9 mouse cellular contexts compared by ENCODE assay signal in genomic region chr7:30232631-30233148, GRCm38 (mm10). TPM values are rescaled to one million over a fixed set of nuclear protein-coding genes. Genes with fewer than 3 reads are reported as not detected.
DNase-seq lines count a peak whose midpoint lies in the region; ATAC-seq and TF ChIP-seq lines count a peak whose summit lies in the region.
"Had no signal": no experiment of that assay in that cellular context is flagged by ENCODE, and none has a peak within 500 bp of the region (broad histone marks: within the 10 kb centered on the region; RNA-seq: fewer than 3 reads in every experiment).

No protein-coding gene starts in this region.

- TF ChIP-seq POLR2A in kidney, adult 2 months (IDR thresholded peaks at IDR 0.05; ENCODE audit: low read depth, low read length) = no peak

- no peaks in the 10 kb centered on the region for H3K36me3 ChIP-seq in kidney, adult 2 months (ENCODE audit: control insufficient read depth, insufficient read depth, low read length)
- H3K36me3 ChIP-seq in liver, embryonic 14.5 days (replicated peaks; ENCODE audit: control insufficient read depth, insufficient read depth, low read depth) = no peaks in the 10 kb centered on the region

- H3K27me3 ChIP-seq in kidney, adult 2 months (replicated peaks; ENCODE audit: control insufficient read depth, insufficient read depth, low read length) = no peaks in the 10 kb centered on the region
- no peaks in the 10 kb centered on the region for H3K27me3 ChIP-seq in liver, embryonic 14.5 days (ENCODE audit: control insufficient read depth, insufficient read depth, low read length)

- ATAC-seq in common myeloid progenitor, adult 5-6 weeks (replicated peaks; ENCODE audit: low read depth, poor library complexity, severe bottlenecking) = peak; percentile 34
- peak; percentile 41 for ATAC-seq in granulocyte monocyte progenitor cell, adult 5-6 weeks (replicated peaks; ENCODE audit: poor library complexity, severe bottlenecking)
- ATAC-seq in liver, embryonic 14.5 days (ENCODE audit: insufficient read depth) = peak; percentile 15

- DNase-seq in urinary bladder, postnatal 25 days (ENCODE audit: low spot score) = peak; percentile 51
- DNase-seq in urinary bladder, adult 2 months (ENCODE audit: low spot score) = no peak
- DNase-seq in kidney, adult 2 months = peak; percentile 74
- DNase-seq in liver, embryonic 14.5 days (ENCODE audit: low read depth in 3 of 3, low spot score in 3 of 3) = peak; percentile 52 to 60 (median 56)
- DNase-seq in naive thymus-derived CD4-positive, alpha-beta T cell, adult 2 months (ENCODE audit: low read depth) = peak; percentile 72
- peak; percentile 88 for DNase-seq in testis, postnatal 10 days (ENCODE audit: low spot score)

- peak overlapping the region; percentile 62 for H3K27ac ChIP-seq in kidney, adult 2 months (ENCODE audit: insufficient read depth, low read depth, low read length)
- peak overlapping the region; percentile 76 for H3K27ac ChIP-seq in liver, embryonic 14.5 days

- 2% methylated on average over 24 of the region's 24 CpGs for WGBS in kidney, adult 2 months
- 7% methylated on average over 24 of the region's 24 CpGs for WGBS in liver, embryonic 14.5 days (ENCODE audit: insufficient replicate concordance)

- H3K9me3 ChIP-seq in liver, embryonic 14.5 days (ENCODE audit: control insufficient read depth, low read length) = no peaks in the 10 kb centered on the region

- TF ChIP-seq CTCF in kidney, adult 2 months (conservative IDR thresholded peaks at IDR 0.05; ENCODE audit: insufficient read depth, insufficient read length, low read depth, low read length) = peak; percentile 63
- peak; percentile 84 for TF ChIP-seq CTCF in liver, embryonic 14.5 days (IDR thresholded peaks at IDR 0.05; ENCODE audit: low read depth)

- peak overlapping the region; percentile 94 for H3K4me2 ChIP-seq in liver, embryonic 14.5 days (ENCODE audit: low read depth)

- no peak for TF ChIP-seq EP300 in liver, embryonic 14.5 days (IDR thresholded peaks at IDR 0.05; ENCODE audit: low read depth)

- peak overlapping the region; percentile 89 for H3K9ac ChIP-seq in liver, embryonic 14.5 days (replicated peaks)

- H3K4me3 ChIP-seq in kidney, adult 2 months (ENCODE audit: insufficient read depth, low read depth, low read length) = peak overlapping the region; percentile 82
- peak overlapping the region; percentile 87 to 95 for H3K4me3 ChIP-seq in liver, embryonic 14.5 days (ENCODE audit: insufficient read depth in 1 of 2, low read depth in 2 of 2, low read length in 2 of 2)

- H3K4me1 ChIP-seq in kidney, adult 2 months (ENCODE audit: control insufficient read depth, insufficient read depth, low read length) = peaks cover 11% of the 10 kb centered on the region; the same call in 1 of the 2 replicates
- H3K4me1 ChIP-seq in liver, embryonic 14.5 days (replicated peaks; ENCODE audit: control insufficient read depth in 2 of 2, insufficient read depth in 2 of 2, low read length in 1 of 2) = peaks cover 2 to 9% of the 10 kb centered on the region in 2 experiments; a peak in 1 of 4 replicates

RNA-seq across cellular contexts. Expression of gene Tbcb, which starts 0.6 kb away (rescaled TPM):
- 84.3 and 84.5 TPM in 2 replicates for polyA plus RNA-seq in urinary bladder, adult 2 months (2012; rRNA removed)
- 40.5 TPM in 2 replicates for total RNA-seq in common myeloid progenitor, adult 5-6 weeks (2017)
- 113 and 115 TPM in 2 replicates for total RNA-seq in granulocyte monocyte progenitor cell, adult 5-6 weeks (2014; fragmentation: Nextera tagmentation)
- 48.2 and 53.7 TPM in 2 replicates for total RNA-seq in granulocyte monocyte progenitor cell, adult 5-6 weeks (2017)
- 51.8 and 72.2 TPM in 2 replicates for polyA plus RNA-seq in kidney, adult 2 months (2012; rRNA removed)
- polyA plus RNA-seq in liver, embryonic 14.5 days (2012; rRNA removed) = 13.1 and 24.4 TPM in 2 replicates
- polyA plus RNA-seq in liver, embryonic 14.5 days (2014; fragmentation: Nextera tagmentation; extraction: Ambion mirVana) = 44.8 and 47.1 TPM in 2 replicates

RNA-seq across cellular contexts. Expression of gene Polr2i, which starts 0.9 kb away (rescaled TPM):
- polyA plus RNA-seq in urinary bladder, adult 2 months (2012; rRNA removed) = 107 and 140 TPM in 2 replicates
- 37.3 and 65.1 TPM in 2 replicates for total RNA-seq in common myeloid progenitor, adult 5-6 weeks (2017)
- total RNA-seq in granulocyte monocyte progenitor cell, adult 5-6 weeks (2014; fragmentation: Nextera tagmentation) = 79.3 and 81.3 TPM in 2 replicates
- total RNA-seq in granulocyte monocyte progenitor cell, adult 5-6 weeks (2017) = 62.3 and 79.3 TPM in 2 replicates
- 187 and 196 TPM in 2 replicates for polyA plus RNA-seq in kidney, adult 2 months (2012; rRNA removed)
- 71.8 and 72.4 TPM in 2 replicates for polyA plus RNA-seq in liver, embryonic 14.5 days (2012; rRNA removed)
- 59.2 and 61.1 TPM in 2 replicates for polyA plus RNA-seq in liver, embryonic 14.5 days (2014; fragmentation: Nextera tagmentation; extraction: Ambion mirVana)

RNA-seq across cellular contexts. Expression of gene Ovol3, which starts 2.8 kb away (rescaled TPM):
- 0.31 TPM in 1 of 2 replicates, not detected in the other for polyA plus RNA-seq in urinary bladder, adult 2 months (2012; rRNA removed)
- total RNA-seq in common myeloid progenitor, adult 5-6 weeks (2017) = not detected in 2 replicates
- not detected in 2 replicates for total RNA-seq in granulocyte monocyte progenitor cell, adult 5-6 weeks (2014; fragmentation: Nextera tagmentation)
- total RNA-seq in granulocyte monocyte progenitor cell, adult 5-6 weeks (2017) = not detected in 2 replicates
- polyA plus RNA-seq in kidney, adult 2 months (2012; rRNA removed) = 0.19 and 0.27 TPM in 2 replicates
- not detected in 2 replicates for polyA plus RNA-seq in liver, embryonic 14.5 days (2012; rRNA removed)
- polyA plus RNA-seq in liver, embryonic 14.5 days (2014; fragmentation: Nextera tagmentation; extraction: Ambion mirVana) = not detected in 2 replicates
- total RNA-seq: gastrocnemius, postnatal 36 days had no signal

RNA-seq across cellular contexts. Expression of gene Capns1, which starts 34.1 kb away (rescaled TPM):
- 449 and 545 TPM in 2 replicates for polyA plus RNA-seq in urinary bladder, adult 2 months (2012; rRNA removed)
- 116 and 136 TPM in 2 replicates for total RNA-seq in common myeloid progenitor, adult 5-6 weeks (2017)
- total RNA-seq in granulocyte monocyte progenitor cell, adult 5-6 weeks (2014; fragmentation: Nextera tagmentation) = 236 and 240 TPM in 2 replicates
- 176 and 196 TPM in 2 replicates for total RNA-seq in granulocyte monocyte progenitor cell, adult 5-6 weeks (2017)
- 724 and 781 TPM in 2 replicates for polyA plus RNA-seq in kidney, adult 2 months (2012; rRNA removed)
- 122 and 167 TPM in 2 replicates for polyA plus RNA-seq in liver, embryonic 14.5 days (2012; rRNA removed)
- polyA plus RNA-seq in liver, embryonic 14.5 days (2014; fragmentation: Nextera tagmentation; extraction: Ambion mirVana) = 29.3 and 31.2 TPM in 2 replicates

RNA-seq across cellular contexts. Expression of gene Thap8, which starts 47.2 kb away (rescaled TPM):
- polyA plus RNA-seq in urinary bladder, adult 2 months (2012; rRNA removed) = 0.18 and 0.36 TPM in 2 replicates
- total RNA-seq in common myeloid progenitor, adult 5-6 weeks (2017) = not detected in 2 replicates
- not detected in 2 replicates for total RNA-seq in granulocyte monocyte progenitor cell, adult 5-6 weeks (2014; fragmentation: Nextera tagmentation)
- total RNA-seq in granulocyte monocyte progenitor cell, adult 5-6 weeks (2017) = 0.57 TPM in 1 of 2 replicates, not detected in the other
- polyA plus RNA-seq in kidney, adult 2 months (2012; rRNA removed) = 0.11 TPM in 1 of 2 replicates, not detected in the other
- polyA plus RNA-seq in liver, embryonic 14.5 days (2012; rRNA removed) = 0.03 TPM in 1 of 2 replicates, not detected in the other
- not detected in 2 replicates for polyA plus RNA-seq in liver, embryonic 14.5 days (2014; fragmentation: Nextera tagmentation; extraction: Ambion mirVana)
